In the genomic region with DNA sequence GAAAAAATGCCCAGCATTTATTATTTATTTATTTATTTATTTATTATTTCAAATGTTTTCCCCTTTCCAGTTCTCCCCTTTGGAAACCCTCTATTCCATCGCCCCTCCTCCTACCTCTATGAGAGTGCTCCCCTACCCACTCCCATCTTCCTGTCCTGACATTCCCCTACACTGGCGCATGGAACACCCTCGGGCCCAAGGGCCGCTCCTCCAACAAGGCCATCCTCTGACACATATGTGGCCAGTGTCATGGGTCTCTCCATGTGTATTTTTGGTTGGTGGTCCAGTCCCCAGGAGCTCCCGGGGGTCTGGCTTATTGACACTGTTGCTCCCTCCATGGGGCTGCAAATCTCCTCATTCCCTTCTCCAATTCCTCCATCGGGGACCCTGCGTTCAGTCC, we compare ENCODE assay signal across 29 mouse cellular contexts. TPM values are rescaled to one million over a fixed set of nuclear protein-coding genes. Genes with fewer than 3 reads are reported as not detected.
DNase-seq lines count a peak whose midpoint lies in the region; ATAC-seq and TF ChIP-seq lines count a peak whose summit lies in the region.
"Had no signal": no experiment of that assay in that cellular context is flagged by ENCODE, and none has a peak within 500 bp of the region (broad histone marks: within the 10 kb centered on the region; RNA-seq: fewer than 3 reads in every experiment).

No protein-coding gene starts in this region.

- no peaks in the 10 kb centered on the region for H3K36me3 ChIP-seq in embryonic facial prominence, embryonic 11.5 days (replicated peaks; ENCODE audit: control insufficient read depth, insufficient read depth, low read depth, low read length)
- no peaks in the 10 kb centered on the region for H3K36me3 ChIP-seq in embryonic facial prominence, embryonic 10.5 days (replicated peaks)
- H3K36me3 ChIP-seq in hindbrain, postnatal 0 days (ENCODE audit: insufficient read depth, low read length) = no peaks in the 10 kb centered on the region
- no peaks in the 10 kb centered on the region for H3K36me3 ChIP-seq in hindbrain, embryonic 12.5 days
- no peaks in the 10 kb centered on the region for H3K36me3 ChIP-seq in lung, embryonic 14.5 days (ENCODE audit: insufficient read depth)
- no peaks in the 10 kb centered on the region for H3K36me3 ChIP-seq in stomach, embryonic 16.5 days (ENCODE audit: control insufficient read depth, insufficient read depth, low read length)
- H3K36me3 ChIP-seq: embryonic facial prominence, embryonic 12.5 days; heart, embryonic 10.5 days; hindbrain, embryonic 15.5 days; limb, embryonic 15.5 days; midbrain, embryonic 13.5 days had no signal

- no peaks in the 10 kb centered on the region for H3K9me3 ChIP-seq in embryonic facial prominence, embryonic 11.5 days (replicated peaks; ENCODE audit: control insufficient read depth, low read length)
- H3K9me3 ChIP-seq in embryonic facial prominence, embryonic 10.5 days = no peaks in the 10 kb centered on the region
- no peaks in the 10 kb centered on the region for H3K9me3 ChIP-seq in hindbrain, postnatal 0 days (ENCODE audit: low read length)
- H3K9me3 ChIP-seq in hindbrain, embryonic 12.5 days (replicated peaks) = no peaks in the 10 kb centered on the region
- H3K9me3 ChIP-seq in lung, embryonic 14.5 days (ENCODE audit: low read depth, low read length) = no peaks in the 10 kb centered on the region
- H3K9me3 ChIP-seq in stomach, embryonic 16.5 days (replicated peaks; ENCODE audit: control insufficient read depth, low read length) = no peaks in the 10 kb centered on the region
- H3K9me3 ChIP-seq: embryonic facial prominence, embryonic 12.5 days; heart, embryonic 10.5 days; hindbrain, embryonic 15.5 days; limb, embryonic 15.5 days; midbrain, embryonic 13.5 days had no signal

- no peaks in the 10 kb centered on the region for H3K27me3 ChIP-seq in embryonic facial prominence, embryonic 11.5 days (ENCODE audit: control insufficient read depth, insufficient read depth, low read length)
- no peaks in the 10 kb centered on the region for H3K27me3 ChIP-seq in embryonic facial prominence, embryonic 10.5 days (replicated peaks; ENCODE audit: low read depth, poor library complexity, severe bottlenecking)
- H3K27me3 ChIP-seq in hindbrain, postnatal 0 days (ENCODE audit: insufficient read depth, low read length) = no peaks in the 10 kb centered on the region
- H3K27me3 ChIP-seq in hindbrain, embryonic 12.5 days = no peaks in the 10 kb centered on the region
- no peaks in the 10 kb centered on the region for H3K27me3 ChIP-seq in lung, embryonic 14.5 days (ENCODE audit: insufficient read depth, low read length)
- H3K27me3 ChIP-seq in stomach, embryonic 16.5 days (ENCODE audit: control insufficient read depth, insufficient read depth, low read length) = no peaks in the 10 kb centered on the region
- H3K27me3 ChIP-seq: embryonic facial prominence, embryonic 12.5 days; hindbrain, embryonic 15.5 days; limb, embryonic 15.5 days; midbrain, embryonic 13.5 days had no signal

- no peaks in the 10 kb centered on the region for H3K4me1 ChIP-seq in embryonic facial prominence, embryonic 11.5 days (ENCODE audit: control insufficient read depth, insufficient read depth, low read length)
- no peaks in the 10 kb centered on the region for H3K4me1 ChIP-seq in embryonic facial prominence, embryonic 10.5 days
- no peaks in the 10 kb centered on the region for H3K4me1 ChIP-seq in hindbrain, postnatal 0 days (ENCODE audit: insufficient read depth, low read length)
- no peaks in the 10 kb centered on the region for H3K4me1 ChIP-seq in hindbrain, embryonic 12.5 days
- H3K4me1 ChIP-seq in lung, embryonic 14.5 days (ENCODE audit: insufficient read depth) = peaks cover 13% of the 10 kb centered on the region
- 0 out of 2 replicates have a peak, but pooled peaks cover 3% of the 10 kb centered on the region for H3K4me1 ChIP-seq in stomach, embryonic 16.5 days (ENCODE audit: control insufficient read depth, insufficient read depth, low read length)
- H3K4me1 ChIP-seq: embryonic facial prominence, embryonic 12.5 days; heart, embryonic 10.5 days; hindbrain, embryonic 15.5 days; limb, embryonic 15.5 days; midbrain, embryonic 13.5 days had no signal

- 0 out of 2 replicates have a peak, but pooled peaks have one; percentile 14 for ATAC-seq in embryonic facial prominence, embryonic 11.5 days (replicated peaks; ENCODE audit: insufficient number of reproducible peaks, low FRiP score, low TSS enrichment, low read depth)
- ATAC-seq in hindbrain, postnatal 0 days = 0 out of 2 replicates have a peak, but pooled peaks have one; percentile 38
- ATAC-seq in hindbrain, embryonic 12.5 days (ENCODE audit: low FRiP score) = no peak
- peak; percentile 69 for ATAC-seq in lung, embryonic 14.5 days (ENCODE audit: insufficient read depth)
- ATAC-seq in stomach, embryonic 16.5 days (ENCODE audit: insufficient read depth, low FRiP score) = no peak
- ATAC-seq: activated CD4-positive, CD25-positive, alpha-beta regulatory T cell, adult 4 months; midbrain, embryonic 13.5 days had no signal

- no peak overlapping the region for H3K27ac ChIP-seq in embryonic facial prominence, embryonic 11.5 days (replicated peaks; ENCODE audit: low read depth, low read length)
- H3K27ac ChIP-seq in embryonic facial prominence, embryonic 10.5 days (replicated peaks) = no peak overlapping the region
- H3K27ac ChIP-seq in hindbrain, postnatal 0 days = no peak overlapping the region
- no peak overlapping the region for H3K27ac ChIP-seq in hindbrain, embryonic 12.5 days
- H3K27ac ChIP-seq in lung, embryonic 14.5 days (ENCODE audit: low read depth) = no peak overlapping the region
- H3K27ac ChIP-seq in stomach, embryonic 16.5 days (ENCODE audit: low read length) = peak overlapping the region; percentile 9; the same call in 1 of the 2 replicates
- H3K27ac ChIP-seq: embryonic facial prominence, embryonic 12.5 days; heart, embryonic 10.5 days; hindbrain, embryonic 15.5 days; limb, embryonic 15.5 days; liver, embryonic 14.5 days; midbrain, embryonic 13.5 days had no signal

- no peak overlapping the region for H3K4me2 ChIP-seq in embryonic facial prominence, embryonic 11.5 days (ENCODE audit: low read depth, low read length)
- no peak overlapping the region for H3K4me2 ChIP-seq in hindbrain, postnatal 0 days (ENCODE audit: low read depth, low read length)
- H3K4me2 ChIP-seq in hindbrain, embryonic 12.5 days (replicated peaks) = no peak overlapping the region
- H3K4me2 ChIP-seq in lung, embryonic 14.5 days = no peak overlapping the region
- no peak overlapping the region for H3K4me2 ChIP-seq in stomach, embryonic 16.5 days (ENCODE audit: low read depth, low read length)
- H3K4me2 ChIP-seq: embryonic facial prominence, embryonic 12.5 days; hindbrain, embryonic 15.5 days; limb, embryonic 15.5 days; midbrain, embryonic 13.5 days had no signal

- H3K9ac ChIP-seq in embryonic facial prominence, embryonic 11.5 days (replicated peaks; ENCODE audit: low read length) = no peak overlapping the region
- no peak overlapping the region for H3K9ac ChIP-seq in hindbrain, postnatal 0 days (replicated peaks; ENCODE audit: low read length)
- no peak overlapping the region for H3K9ac ChIP-seq in hindbrain, embryonic 12.5 days
- no peak overlapping the region for H3K9ac ChIP-seq in lung, embryonic 14.5 days
- H3K9ac ChIP-seq in stomach, embryonic 16.5 days (ENCODE audit: low read length) = no peak overlapping the region
- H3K9ac ChIP-seq: embryonic facial prominence, embryonic 12.5 days; forebrain, postnatal 0 days; hindbrain, embryonic 15.5 days; limb, embryonic 15.5 days; liver, embryonic 14.5 days; midbrain, embryonic 13.5 days had no signal

- TF ChIP-seq CTCF in hindbrain, postnatal 0 days (IDR thresholded peaks at IDR 0.05; ENCODE audit: low read depth) = no peak
- TF ChIP-seq CTCF in lung, embryonic 14.5 days (IDR thresholded peaks at IDR 0.05; ENCODE audit: low read depth) = no peak

- DNase-seq in embryonic facial prominence, embryonic 11.5 days (ENCODE audit: low spot score) = no peak
- no peak for DNase-seq in embryonic facial prominence, embryonic 10.5 days (ENCODE audit: low spot score)
- no peak for DNase-seq in hindbrain, postnatal 0 days (ENCODE audit: low spot score)
- no peak for DNase-seq in lung, embryonic 14.5 days
- DNase-seq in lung, adult 18-20 months = no peak
- DNase-seq: adrenal gland, adult 8-10 months; cerebellum, adult 11-12 months; cerebellum, postnatal 10 days; forebrain, postnatal 0 days; gastrocnemius, postnatal 14 days; layer of hippocampus, adult 9-11 months; thymus, adult 18-20 months; thymus, postnatal 36 days had no signal

- no peak overlapping the region for H3K4me3 ChIP-seq in embryonic facial prominence, embryonic 11.5 days (ENCODE audit: low read depth, low read length)
- H3K4me3 ChIP-seq in embryonic facial prominence, embryonic 10.5 days = no peak overlapping the region
- H3K4me3 ChIP-seq in hindbrain, postnatal 0 days (ENCODE audit: low read length) = no peak overlapping the region
- no peak overlapping the region for H3K4me3 ChIP-seq in hindbrain, embryonic 12.5 days
- no peak overlapping the region for H3K4me3 ChIP-seq in lung, embryonic 14.5 days (ENCODE audit: low read depth, low read length)
- no peak overlapping the region for H3K4me3 ChIP-seq in stomach, embryonic 16.5 days (replicated peaks; ENCODE audit: low read length)
- H3K4me3 ChIP-seq: embryonic facial prominence, embryonic 12.5 days; heart, embryonic 10.5 days; hindbrain, embryonic 15.5 days; limb, embryonic 15.5 days; midbrain, embryonic 13.5 days had no signal

- 84% methylated on average over 7 of the region's 7 CpGs for WGBS in embryonic facial prominence, embryonic 11.5 days
- 93% methylated on average over 7 of the region's 7 CpGs for WGBS in embryonic facial prominence, embryonic 10.5 days
- 91% methylated on average over 7 of the region's 7 CpGs for WGBS in hindbrain, postnatal 0 days
- WGBS in hindbrain, embryonic 12.5 days = 92% methylated on average over 7 of the region's 7 CpGs
- WGBS in lung, embryonic 14.5 days = 79% methylated on average over 7 of the region's 7 CpGs
- 83% methylated on average over 7 of the region's 7 CpGs for WGBS in stomach, embryonic 16.5 days

RNA-seq across cellular contexts. Expression of gene Mmp8, which starts 12.3 kb away (rescaled TPM):
- 0.08 TPM in 1 of 2 replicates, not detected in the other for polyA plus RNA-seq in embryonic facial prominence, embryonic 11.5 days (2014; fragmentation: Nextera tagmentation; extraction: Ambion mirVana)
- not detected in 2 replicates for polyA plus RNA-seq in embryonic facial prominence, embryonic 10.5 days (2016; fragmentation: Nextera tagmentation; extraction: Ambion mirVana)
- not detected in 2 replicates for total RNA-seq in hindbrain, postnatal 0 days (2014; rRNA removed)
- 0.15 and 0.19 TPM in 2 replicates for polyA plus RNA-seq in hindbrain, postnatal 0 days (2015; fragmentation: Nextera tagmentation; extraction: Ambion mirVana)
- 0.27 TPM in 1 of 2 replicates, not detected in the other for polyA plus RNA-seq in hindbrain, embryonic 12.5 days (2016; fragmentation: Nextera tagmentation; extraction: Ambion mirVana)
- polyA plus RNA-seq in lung, embryonic 14.5 days (2014; fragmentation: Nextera tagmentation; extraction: Ambion mirVana) = 0.24 and 0.69 TPM in 2 replicates
- 9.3 and 12.9 TPM in 2 replicates for polyA plus RNA-seq in stomach, embryonic 16.5 days (2015; fragmentation: Nextera tagmentation; extraction: Ambion mirVana)
- total RNA-seq: gastrocnemius, postnatal 14 days; left cerebral cortex, adult 18-20 months; left cerebral cortex, postnatal 25 days had no signal
- polyA plus RNA-seq: cortical plate, adult 2 months; forebrain, embryonic 11.5 days; neural tube, embryonic 11.5 days had no signal

RNA-seq across cellular contexts. Expression of gene Mmp27, which starts 25.3 kb away (rescaled TPM):
- not detected in 2 replicates for polyA plus RNA-seq in embryonic facial prominence, embryonic 11.5 days (2014; fragmentation: Nextera tagmentation; extraction: Ambion mirVana)
- polyA plus RNA-seq in embryonic facial prominence, embryonic 10.5 days (2016; fragmentation: Nextera tagmentation; extraction: Ambion mirVana) = not detected in 2 replicates
- total RNA-seq in hindbrain, postnatal 0 days (2014; rRNA removed) = not detected in 2 replicates
- polyA plus RNA-seq in hindbrain, postnatal 0 days (2015; fragmentation: Nextera tagmentation; extraction: Ambion mirVana) = not detected in 2 replicates
- polyA plus RNA-seq in hindbrain, embryonic 12.5 days (2016; fragmentation: Nextera tagmentation; extraction: Ambion mirVana) = not detected in 2 replicates
- polyA plus RNA-seq in lung, embryonic 14.5 days (2014; fragmentation: Nextera tagmentation; extraction: Ambion mirVana) = not detected in 2 replicates
- 0.09 TPM in 1 of 2 replicates, not detected in the other for polyA plus RNA-seq in stomach, embryonic 16.5 days (2015; fragmentation: Nextera tagmentation; extraction: Ambion mirVana)
- total RNA-seq: forebrain, postnatal 0 days; left cerebral cortex, adult 18-20 months; left cerebral cortex, postnatal 25 days had no signal
- polyA plus RNA-seq: activated CD4-positive, CD25-positive, alpha-beta regulatory T cell, adult 4 months; cortical plate, adult 2 months; embryonic facial prominence, embryonic 12.5 days; forebrain, embryonic 11.5 days; forebrain, postnatal 0 days; heart, embryonic 10.5 days; hindbrain, embryonic 15.5 days; limb, embryonic 15.5 days; midbrain, embryonic 13.5 days; neural tube, embryonic 11.5 days had no signal

RNA-seq across cellular contexts. Expression of gene Mmp10, which starts 43.8 kb away (rescaled TPM):
- not detected in 2 replicates for polyA plus RNA-seq in embryonic facial prominence, embryonic 11.5 days (2014; fragmentation: Nextera tagmentation; extraction: Ambion mirVana)
- polyA plus RNA-seq in embryonic facial prominence, embryonic 10.5 days (2016; fragmentation: Nextera tagmentation; extraction: Ambion mirVana) = not detected in 2 replicates
- not detected in 2 replicates for total RNA-seq in hindbrain, postnatal 0 days (2014; rRNA removed)
- polyA plus RNA-seq in hindbrain, postnatal 0 days (2015; fragmentation: Nextera tagmentation; extraction: Ambion mirVana) = not detected in 2 replicates
- polyA plus RNA-seq in hindbrain, embryonic 12.5 days (2016; fragmentation: Nextera tagmentation; extraction: Ambion mirVana) = not detected in 2 replicates
- not detected in 2 replicates for polyA plus RNA-seq in lung, embryonic 14.5 days (2014; fragmentation: Nextera tagmentation; extraction: Ambion mirVana)
- polyA plus RNA-seq in stomach, embryonic 16.5 days (2015; fragmentation: Nextera tagmentation; extraction: Ambion mirVana) = not detected in 2 replicates
- total RNA-seq: adrenal gland, adult 8-10 months; forebrain, postnatal 0 days; gastrocnemius, postnatal 14 days; heart, postnatal 14 days; left cerebral cortex, adult 18-20 months; left cerebral cortex, postnatal 25 days; megakaryocyte, adult 5-6 weeks had no signal
- polyA plus RNA-seq: activated CD4-positive, CD25-positive, alpha-beta regulatory T cell, adult 4 months; cortical plate, adult 2 months; embryonic facial prominence, embryonic 12.5 days; forebrain, embryonic 11.5 days; forebrain, postnatal 0 days; heart, embryonic 10.5 days; hindbrain, embryonic 15.5 days; limb, embryonic 15.5 days; liver, embryonic 14.5 days; midbrain, embryonic 13.5 days; neural tube, embryonic 11.5 days had no signal

Comparison
In these comparisons a context has a peak if more than half of its experiments do, and no peak if none do; other contexts are left out.
1. ATAC-seq: peak in embryonic facial prominence, embryonic 11.5 days (single experiment), hindbrain, postnatal 0 days (single experiment) and lung, embryonic 14.5 days (single experiment); none in hindbrain, embryonic 12.5 days (single experiment) and stomach, embryonic 16.5 days (single experiment).